Mouse (Mus musculus) thymus, adult 2 months (tissue): Measurements from ENCODE around the gene Intu.

ENCODE experiments used
- CTCF ChIP-seq: fragments of 200-500 bp; IDR thresholded peaks from 2 replicates; pipeline ENCODE4 v1.5.1; 2012; ENCODE audit warnings: mild to moderate bottlenecking, control low read depth, low read length, moderate library complexity, borderline replicate concordance; ENCODE audit not compliant: control insufficient read depth, poor library complexity, insufficient read depth; ENCODE audit errors: extremely low read depth
- POLR2A ChIP-seq: fragments of 200-500 bp; IDR thresholded peaks from 2 replicates; pipeline ENCODE4 v1.6.1; 2012; ENCODE audit warnings: mild to moderate bottlenecking, low read length, control low read depth, moderate library complexity; ENCODE audit not compliant: control insufficient read depth, poor library complexity, insufficient read depth; ENCODE audit errors: extremely low read depth

DNA sequence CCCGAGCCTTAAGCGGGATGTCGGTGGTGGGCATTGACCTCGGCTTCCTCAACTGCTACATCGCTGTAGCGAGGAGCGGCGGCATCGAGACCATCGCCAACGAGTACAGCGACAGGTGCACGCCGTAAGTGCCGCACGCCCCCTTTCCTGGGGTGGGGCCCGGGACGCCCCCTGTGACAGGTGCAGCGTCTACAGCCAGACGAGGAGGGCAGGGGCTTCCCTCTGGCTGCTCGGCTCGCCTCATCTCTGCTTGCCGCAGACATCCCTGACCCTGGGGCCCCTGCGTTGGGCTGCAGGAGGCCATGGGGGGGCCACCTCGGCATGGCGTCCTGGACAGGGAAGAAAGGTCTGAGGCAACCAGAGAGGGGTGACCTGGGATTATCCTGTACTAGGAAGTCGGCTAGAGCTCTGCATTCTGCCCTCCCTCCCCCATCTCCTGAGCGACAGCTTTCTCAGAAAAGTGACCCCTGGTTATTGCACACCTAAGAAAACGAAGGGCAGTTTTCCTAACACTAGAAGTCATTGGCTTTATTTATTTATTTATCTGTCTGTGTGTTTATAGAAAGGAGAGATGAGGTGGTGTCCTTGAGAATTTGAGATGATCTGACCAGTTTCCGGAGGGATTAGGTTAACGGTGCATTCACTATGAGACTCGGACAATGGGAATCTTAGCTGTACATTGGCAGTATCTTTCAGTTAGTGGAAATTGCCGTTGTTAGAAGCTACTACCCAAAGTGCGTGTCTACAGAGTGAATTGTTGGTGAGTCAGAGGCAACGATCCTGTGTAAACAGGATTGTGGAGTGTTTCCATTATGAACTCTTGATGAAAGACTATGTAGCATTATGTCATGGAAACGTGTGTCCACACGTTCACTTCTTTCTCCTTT lies 214.8 kb downstream of the Intu start:
- TF ChIP-seq CTCF = 0 out of 2 replicates have a peak, but pooled peaks have one; percentile 22
- no peak for TF ChIP-seq POLR2A
